Mouse (Mus musculus): ENCODE data around the gene Cpa2. TPM values are rescaled to one million over a fixed set of nuclear protein-coding genes. Genes with fewer than 3 reads are reported as not detected.

The Cpa2 gene
- polyA plus RNA-seq, 1 experiment = not detected

DNA sequence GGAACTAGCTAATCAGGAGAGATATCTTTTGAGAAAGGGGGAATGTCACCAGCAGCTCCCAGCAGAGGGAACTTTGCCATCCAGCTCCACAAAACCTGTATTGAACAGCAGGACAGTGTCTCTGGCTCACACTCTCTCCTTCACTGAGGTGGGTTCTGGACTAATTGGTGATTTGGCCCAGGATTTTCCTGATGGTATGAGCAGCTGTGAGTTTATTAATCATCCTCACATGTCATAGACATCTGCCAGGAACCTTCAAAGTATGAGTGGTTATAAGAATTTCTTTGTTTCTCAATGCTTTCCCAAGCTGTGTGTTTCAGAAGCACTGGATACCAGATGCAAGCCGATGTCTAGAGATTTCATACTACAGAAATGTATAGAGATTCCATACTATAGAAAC lies 33.6 kb downstream of the Cpa2 start:
- no peak for TF ChIP-seq CEBPB (IDR thresholded peaks at IDR 0.05; ENCODE audit: low read depth)
- no peak for TF ChIP-seq MAX (IDR thresholded peaks at IDR 0.05)
- TF ChIP-seq MYOD1 (IDR thresholded peaks at IDR 0.05; ENCODE audit: control insufficient read depth, insufficient read length, low read depth) = peak; percentile 63
- no peak for TF ChIP-seq USF1 (IDR thresholded peaks at IDR 0.05; ENCODE audit: low read depth)
- TF ChIP-seq CTCF (IDR thresholded peaks at IDR 0.05; ENCODE audit: control insufficient read depth, insufficient read depth, insufficient read length) = no peak
- no peaks in the 10 kb centered on the region for H3K36me3 ChIP-seq (ENCODE audit: control insufficient read depth, insufficient read depth)
- H3K79me2 ChIP-seq (ENCODE audit: control insufficient read depth, insufficient read depth) = no peaks in the 10 kb centered on the region
- H3K4me3 ChIP-seq (ENCODE audit: insufficient read depth, poor library complexity, severe bottlenecking) = no peak overlapping the region
- no peaks in the 10 kb centered on the region for H3K79me3 ChIP-seq (ENCODE audit: low read depth)
- no peaks in the 10 kb centered on the region for H3K27me3 ChIP-seq (ENCODE audit: control insufficient read depth, insufficient read depth, insufficient read length)
- no peak overlapping the region for H3ac ChIP-seq (ENCODE audit: control insufficient read depth, insufficient read length, low read depth)

DNA sequence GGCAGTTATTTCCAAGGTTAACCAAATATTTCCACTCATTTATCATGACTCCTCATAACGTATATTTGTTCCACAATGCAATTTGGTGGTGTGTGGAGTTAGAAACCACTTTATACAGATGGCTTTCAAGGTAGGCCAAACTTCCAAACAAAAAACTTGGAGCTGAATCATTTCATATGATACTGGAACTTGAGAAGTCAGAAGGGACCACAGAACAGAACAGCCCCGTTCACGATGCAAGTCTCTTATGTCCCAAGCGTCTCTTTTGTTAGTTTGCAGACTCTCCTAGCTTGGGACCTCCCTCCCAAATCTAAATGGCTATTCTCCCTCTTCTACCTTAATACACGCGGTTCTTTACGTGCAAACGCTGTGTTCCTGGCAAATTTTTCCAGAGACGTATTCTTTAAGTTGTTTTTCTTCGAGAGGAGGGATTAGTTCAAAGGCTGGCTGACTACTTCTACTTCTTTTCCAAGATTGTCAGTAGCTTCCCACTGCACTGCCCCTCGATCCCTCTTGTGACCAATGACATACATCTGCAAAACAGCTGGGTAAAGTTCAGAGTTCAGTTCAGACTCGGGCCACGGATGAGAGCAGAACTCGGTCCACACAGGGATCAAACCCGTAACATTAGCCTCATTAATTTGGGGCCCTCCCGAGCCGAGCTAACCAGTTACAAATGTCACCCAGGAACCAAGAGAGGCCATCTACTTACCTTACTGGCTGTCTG lies 35.3 kb downstream of the Cpa2 start:
- Histone ChIP-seq H3K79me2 (ENCODE audit: control insufficient read depth, insufficient read depth) (no peaks in the 10 kb centered on the region), H3K4me3 (ENCODE audit: insufficient read depth, poor library complexity, severe bottlenecking) (no peak overlapping the region), H3K79me3 (ENCODE audit: low read depth) (no peaks in the 10 kb centered on the region), H3ac (ENCODE audit: control insufficient read depth, insufficient read length, low read depth) (no peak overlapping the region), H3K27me3 (ENCODE audit: control insufficient read depth, insufficient read depth, insufficient read length) (no peaks in the 10 kb centered on the region), H3K36me3 (ENCODE audit: control insufficient read depth, insufficient read depth) (no peaks in the 10 kb centered on the region)
- TF ChIP-seq CEBPB (IDR thresholded peaks at IDR 0.05; ENCODE audit: low read depth) (no peak), MYOD1 (IDR thresholded peaks at IDR 0.05; ENCODE audit: control insufficient read depth, insufficient read length, low read depth) (no peak), MAX (IDR thresholded peaks at IDR 0.05) (no peak), MYOG (IDR thresholded peaks at IDR 0.05; ENCODE audit: control insufficient read depth, extremely low read depth, insufficient read length) (no peak), CTCF (IDR thresholded peaks at IDR 0.05; ENCODE audit: control insufficient read depth, insufficient read depth, insufficient read length) (no peak), FOSL1 (IDR thresholded peaks at IDR 0.05; ENCODE audit: insufficient read depth, low read length, poor library complexity, severe bottlenecking) (no peak), USF1 (IDR thresholded peaks at IDR 0.05; ENCODE audit: low read depth) (no peak)

DNA sequence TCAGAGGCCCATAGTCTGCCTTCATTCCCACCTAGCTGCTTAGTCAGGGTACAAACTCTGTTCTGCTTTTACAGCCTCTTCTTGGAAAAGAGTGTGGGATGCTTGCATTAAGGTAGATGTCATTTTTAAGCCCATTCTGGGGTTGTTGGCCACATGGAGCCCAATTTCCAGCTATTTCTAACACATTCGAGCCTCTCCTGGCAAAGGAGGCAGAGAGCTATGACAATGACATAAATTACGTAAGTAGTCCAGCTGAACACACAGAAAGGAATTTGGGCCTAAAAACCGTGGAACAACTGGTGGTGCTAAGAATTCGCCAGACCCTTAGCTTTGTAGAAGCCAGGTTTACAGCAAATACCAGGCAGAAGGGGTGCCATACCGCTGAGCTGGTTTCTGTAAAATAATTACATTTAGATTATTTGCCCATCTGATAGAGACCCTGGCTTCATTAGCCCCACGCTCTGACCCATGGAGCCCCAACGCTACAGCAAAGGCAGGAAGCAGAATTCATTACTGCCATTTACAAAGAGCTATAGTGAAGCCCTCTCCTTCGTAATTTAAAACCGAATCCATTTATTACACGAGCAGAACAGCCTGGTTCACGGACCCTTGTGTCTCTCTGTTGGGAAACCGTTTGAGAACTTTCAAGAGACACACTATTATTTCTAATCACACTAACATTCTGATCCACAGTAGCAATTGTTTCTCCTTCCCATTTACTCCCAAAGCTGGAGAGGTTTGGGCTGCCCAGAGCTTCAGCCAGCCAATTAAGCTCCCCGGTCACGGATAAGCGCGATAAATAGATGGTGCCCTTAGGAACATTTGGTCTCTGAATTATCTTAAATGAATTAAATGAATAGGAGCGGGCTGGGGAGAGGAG lies 38.8 kb downstream of the Cpa2 start:
- Histone ChIP-seq H3K79me3 (ENCODE audit: low read depth) (no peaks in the 10 kb centered on the region), H3K27me3 (ENCODE audit: control insufficient read depth, insufficient read depth, insufficient read length) (no peaks in the 10 kb centered on the region)

DNA sequence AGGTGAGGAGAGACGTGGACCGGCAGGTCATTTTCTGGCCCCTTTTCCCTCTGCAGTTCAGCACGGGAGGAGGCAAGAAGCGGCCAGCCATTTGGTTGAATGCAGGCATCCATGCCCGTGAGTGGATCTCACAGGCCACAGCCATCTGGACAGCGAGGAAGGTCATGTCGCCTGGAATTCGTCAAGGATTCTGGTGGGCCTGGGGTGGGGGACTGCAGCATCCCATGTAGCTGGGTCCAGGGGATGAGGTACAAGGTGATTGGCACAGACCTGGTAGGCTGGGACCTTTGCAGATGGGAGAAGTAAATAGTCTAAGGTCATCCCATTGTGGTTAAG lies 39.4 kb downstream of the Cpa2 start:
- Histone ChIP-seq H3K79me3 (ENCODE audit: low read depth) (no peaks in the 10 kb centered on the region), H3K79me2 (ENCODE audit: control insufficient read depth, insufficient read depth) (no peaks in the 10 kb centered on the region), H3ac (ENCODE audit: control insufficient read depth, insufficient read length, low read depth) (no peak overlapping the region), H3K36me3 (ENCODE audit: control insufficient read depth, insufficient read depth) (no peaks in the 10 kb centered on the region), H3K4me3 (ENCODE audit: insufficient read depth, poor library complexity, severe bottlenecking) (no peak overlapping the region), H3K27me3 (ENCODE audit: control insufficient read depth, insufficient read depth, insufficient read length) (no peaks in the 10 kb centered on the region)
- TF ChIP-seq FOSL1 (IDR thresholded peaks at IDR 0.05; ENCODE audit: insufficient read depth, low read length, poor library complexity, severe bottlenecking) (no peak), MAX (IDR thresholded peaks at IDR 0.05) (no peak), MYOG (IDR thresholded peaks at IDR 0.05; ENCODE audit: control insufficient read depth, extremely low read depth, insufficient read length) (no peak), USF1 (IDR thresholded peaks at IDR 0.05; ENCODE audit: low read depth) (no peak), MYOD1 (IDR thresholded peaks at IDR 0.05; ENCODE audit: control insufficient read depth, insufficient read length, low read depth) (no peak), CTCF (IDR thresholded peaks at IDR 0.05; ENCODE audit: control insufficient read depth, insufficient read depth, insufficient read length) (no peak), CEBPB (IDR thresholded peaks at IDR 0.05; ENCODE audit: low read depth) (no peak)

More for the DNA sequence above, 38.8 kb downstream of the Cpa2 start:
- H3K36me3 ChIP-seq (ENCODE audit: control insufficient read depth, insufficient read depth) = no peaks in the 10 kb centered on the region
- no peak overlapping the region for H3ac ChIP-seq (ENCODE audit: control insufficient read depth, insufficient read length, low read depth)
- no peaks in the 10 kb centered on the region for H3K79me2 ChIP-seq (ENCODE audit: control insufficient read depth, insufficient read depth)
- no peak overlapping the region for H3K4me3 ChIP-seq (ENCODE audit: insufficient read depth, poor library complexity, severe bottlenecking)
- no peak for TF ChIP-seq MYOG (IDR thresholded peaks at IDR 0.05; ENCODE audit: control insufficient read depth, extremely low read depth, insufficient read length)
- no peak for TF ChIP-seq CEBPB (IDR thresholded peaks at IDR 0.05; ENCODE audit: low read depth)
- TF ChIP-seq USF1 (IDR thresholded peaks at IDR 0.05; ENCODE audit: low read depth) = no peak
- TF ChIP-seq CTCF (IDR thresholded peaks at IDR 0.05; ENCODE audit: control insufficient read depth, insufficient read depth, insufficient read length) = no peak

DNA sequence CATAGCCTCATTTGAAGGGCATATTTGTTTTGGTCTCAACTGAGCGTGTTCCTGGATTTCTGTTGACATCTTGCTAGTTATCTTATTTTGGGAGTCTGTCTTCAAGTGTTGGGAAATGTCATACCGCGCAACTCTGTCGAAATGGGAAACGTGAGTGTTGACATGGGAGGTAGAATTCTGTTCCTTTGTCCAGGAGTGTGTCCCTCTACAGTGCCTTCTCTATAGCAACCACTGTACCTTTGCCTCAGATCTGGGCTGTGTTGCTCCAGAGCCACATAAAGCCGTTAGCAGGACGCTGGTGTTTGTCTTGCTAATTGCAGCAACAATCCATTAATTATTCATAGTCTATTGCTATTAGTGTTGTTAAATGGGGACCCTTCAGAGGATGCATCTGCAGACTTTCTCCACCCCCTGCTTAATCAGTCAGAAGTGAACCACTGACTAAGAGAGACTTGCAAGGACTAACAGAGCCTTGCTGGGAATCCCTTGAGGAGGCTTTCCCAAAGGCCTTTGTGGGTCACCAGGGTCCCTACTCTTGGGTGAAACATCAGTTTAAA lies 45.6 kb downstream of the Cpa2 start:
- H3K79me2 ChIP-seq (ENCODE audit: control insufficient read depth, insufficient read depth) = no peaks in the 10 kb centered on the region
- no peaks in the 10 kb centered on the region for H3K79me3 ChIP-seq (ENCODE audit: low read depth)
- H3K36me3 ChIP-seq (ENCODE audit: control insufficient read depth, insufficient read depth) = no peaks in the 10 kb centered on the region
- no peak overlapping the region for H3K4me3 ChIP-seq (ENCODE audit: insufficient read depth, poor library complexity, severe bottlenecking)
- H3ac ChIP-seq (ENCODE audit: control insufficient read depth, insufficient read length, low read depth) = no peak overlapping the region
- TF ChIP-seq MYOG (IDR thresholded peaks at IDR 0.05; ENCODE audit: control insufficient read depth, extremely low read depth, insufficient read length) = no peak
- no peak for TF ChIP-seq CTCF (IDR thresholded peaks at IDR 0.05; ENCODE audit: control insufficient read depth, insufficient read depth, insufficient read length)
- TF ChIP-seq CEBPB (IDR thresholded peaks at IDR 0.05; ENCODE audit: low read depth) = no peak
- TF ChIP-seq FOSL1 (IDR thresholded peaks at IDR 0.05; ENCODE audit: insufficient read depth, low read length, poor library complexity, severe bottlenecking) = no peak
- no peak for TF ChIP-seq MAX (IDR thresholded peaks at IDR 0.05)
- no peak for TF ChIP-seq MYOD1 (IDR thresholded peaks at IDR 0.05; ENCODE audit: control insufficient read depth, insufficient read length, low read depth)
- TF ChIP-seq USF1 (IDR thresholded peaks at IDR 0.05; ENCODE audit: low read depth) = no peak
- H3K27me3 ChIP-seq (ENCODE audit: control insufficient read depth, insufficient read depth, insufficient read length) = no peaks in the 10 kb centered on the region
